In genomic region chr14:106151188-106151587, GRCm38 (mm10) we compare ENCODE assay signal across 28 mouse cellular contexts. TPM values are rescaled to one million over a fixed set of nuclear protein-coding genes. Genes with fewer than 3 reads are reported as not detected.
"Had no signal": no experiment of that assay in that cellular context is flagged by ENCODE, and none has a peak within 500 bp of the region (broad histone marks: within the 10 kb centered on the region; RNA-seq: fewer than 3 reads in every experiment).

No protein-coding gene starts in this region.

- H3K27me3 ChIP-seq: limb, embryonic 12.5 days; liver, embryonic 12.5 days; liver, embryonic 15.5 days; lung, embryonic 15.5 days; megakaryocyte, embryonic 14.5 days; midbrain, embryonic 13.5 days; neural tube, embryonic 13.5 days had no signal

- DNase-seq: kidney, adult 18-20 months; kidney, adult 9 months; kidney, postnatal 14 days; layer of hippocampus, adult 9-11 months; liver; lung, adult 18-20 months; lung, postnatal 10 days; lung, postnatal 36 days; right cerebral cortex, postnatal 4 days; thymus, postnatal 25 days had no signal

- H3K4me1 ChIP-seq: limb, embryonic 12.5 days; liver, embryonic 12.5 days; liver, embryonic 15.5 days; lung, embryonic 15.5 days; megakaryocyte, embryonic 14.5 days; midbrain, embryonic 10.5 days; midbrain, embryonic 13.5 days; neural tube, embryonic 13.5 days had no signal

- ATAC-seq: intestine, embryonic 16.5 days; liver, embryonic 12.5 days; midbrain, embryonic 13.5 days; midbrain, embryonic 16.5 days had no signal

- H3K9me3 ChIP-seq: limb, embryonic 12.5 days; liver, embryonic 12.5 days; liver, embryonic 15.5 days; lung, embryonic 15.5 days; midbrain, embryonic 10.5 days; midbrain, embryonic 13.5 days; neural tube, embryonic 13.5 days had no signal

- H3K9ac ChIP-seq: limb, embryonic 12.5 days; liver, embryonic 12.5 days; liver, embryonic 15.5 days; lung, embryonic 15.5 days; midbrain, embryonic 13.5 days; neural tube, embryonic 13.5 days had no signal

- H3K4me3 ChIP-seq: layer of hippocampus, adult 2 months; left cerebral cortex, adult 2 months; limb, embryonic 12.5 days; liver, embryonic 12.5 days; liver, embryonic 15.5 days; lung, embryonic 15.5 days; megakaryocyte, embryonic 14.5 days; midbrain, embryonic 10.5 days; midbrain, embryonic 13.5 days; myocyte; neural tube, embryonic 13.5 days had no signal

- H3K27ac ChIP-seq: layer of hippocampus, adult 2 months; left cerebral cortex, adult 2 months; limb, embryonic 12.5 days; liver, embryonic 12.5 days; liver, embryonic 15.5 days; lung, embryonic 15.5 days; midbrain, embryonic 10.5 days; midbrain, embryonic 13.5 days; neural tube, embryonic 13.5 days; stomach, postnatal 0 days had no signal

- H3K4me2 ChIP-seq: limb, embryonic 12.5 days; liver, embryonic 12.5 days; liver, embryonic 15.5 days; lung, embryonic 15.5 days; midbrain, embryonic 13.5 days; neural tube, embryonic 13.5 days had no signal

- H3K36me3 ChIP-seq: limb, embryonic 12.5 days; liver, embryonic 12.5 days; liver, embryonic 15.5 days; lung, embryonic 15.5 days; midbrain, embryonic 10.5 days; midbrain, embryonic 13.5 days; neural tube, embryonic 13.5 days had no signal

RNA-seq across cellular contexts. Expression of gene Trim52, which starts 45.2 kb away (rescaled TPM):
- polyA plus RNA-seq: intestine, embryonic 16.5 days; kidney, embryonic 16.5 days; large intestine, adult 2 months; limb, embryonic 12.5 days; liver, embryonic 12.5 days; liver, embryonic 15.5 days; lung, embryonic 15.5 days; midbrain, embryonic 10.5 days; midbrain, embryonic 13.5 days; midbrain, embryonic 16.5 days; myocyte; neural tube, embryonic 13.5 days; stomach, embryonic 14.5 days; stomach, postnatal 0 days; thymus, postnatal 0 days had no signal
